Mouse (Mus musculus): ENCODE results near the gene Elobl. TPM values are rescaled to one million over a fixed set of nuclear protein-coding genes. Genes with fewer than 3 reads are reported as not detected.

Elobl gene
- total RNA-seq, 4 experiments from 2014 or later: not detected

GRCm38 (mm10) chr11:88937886-88938285, 28.8 kb downstream of the Elobl start:
- DNase-seq (ENCODE audit: low spot score in 2 of 2): no peak

GRCm38 (mm10) chr11:88934089-88935000, 32.4 kb downstream of the Elobl start:
- DNase-seq (ENCODE audit: low spot score in 2 of 2): no peak

- no peak for DNase-seq (ENCODE audit: low spot score in 2 of 2)
Observed at GRCm38 (mm10) chr11:88933030-88933429, 33.7 kb downstream of the Elobl start.

- DNase-seq (ENCODE audit: low spot score in 2 of 2): no peak
Observed at GRCm38 (mm10) chr11:88931692-88932530, 34.8 kb downstream of the Elobl start.

GRCm38 (mm10) chr11:88926566-88926965, 40.2 kb downstream of the Elobl start:
- no peak for DNase-seq (ENCODE audit: low spot score in 2 of 2)

Other genes starting within 250 kb of the Elobl start
- 100 to 1,000 TPM; 150 to 209 (median 176) TPM for gene Msi2, start 248.4 kb downstream of the Elobl start, total RNA-seq (2022)
- gene Akap1, start 102.3 kb downstream of the Elobl start, total RNA-seq (2022): 10 to 100 TPM; 61.8 to 71.6 (median 65.3) TPM
- 1 to 10 TPM; 4.5 to 9.4 (median 6.0) TPM for gene Scpep1, start 11.5 kb downstream of the Elobl start, total RNA-seq (2022)
- 1 to 10 TPM; 4.1 to 5.7 (median 4.4) TPM for gene Coil, start 3.3 kb upstream of the Elobl start, total RNA-seq (2022)
- 1 to 10 TPM; 4.1 to 8.3 (median 6.0) TPM for gene Trim25, start 32.4 kb upstream of the Elobl start, total RNA-seq (2022)
- gene Dgke, start 99.9 kb upstream of the Elobl start, total RNA-seq (2022): 1 to 10 TPM; 2.1 to 3.6 (median 2.9) TPM
- gene Gm525, start 106.9 kb upstream of the Elobl start, total RNA-seq (2022): not detected

Measured in gastrocnemius, adult 8-10 months (tissue).